Mouse (Mus musculus): ENCODE data around the gene Utp6. TPM values are rescaled to one million over a fixed set of nuclear protein-coding genes. Genes with fewer than 3 reads are reported as not detected.

Gene Utp6
- polyA plus RNA-seq, 1 experiment from 2014 or later = 77.6 TPM

DNA sequence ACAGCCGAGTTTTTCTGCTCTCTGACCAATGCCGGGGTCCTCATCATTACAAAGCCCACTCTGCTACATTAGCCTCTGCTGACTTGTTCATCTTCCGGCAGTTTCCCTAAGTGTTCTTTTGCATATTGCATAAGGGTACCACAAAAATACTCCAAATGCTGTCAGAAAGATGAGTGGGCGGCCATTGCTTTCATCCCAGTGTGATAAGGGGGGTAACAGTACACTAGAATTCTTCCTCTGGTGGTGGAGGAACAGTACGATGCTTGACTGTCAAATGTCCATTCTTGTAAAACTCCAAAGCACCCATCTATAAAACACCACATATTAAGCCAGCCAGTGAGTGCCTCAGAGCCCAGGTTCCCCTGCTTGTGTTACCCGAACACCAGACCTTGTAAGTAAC is 69.9 kb downstream of the Utp6 start:
- no peak overlapping the region for H3K27ac ChIP-seq
- no peaks in the 10 kb centered on the region for H3K9me3 ChIP-seq
- H3K9ac ChIP-seq = no peak overlapping the region
- H3K4me3 ChIP-seq (replicated peaks) = no peak overlapping the region
- no peak overlapping the region for H3K4me2 ChIP-seq
- ATAC-seq (ENCODE audit: low FRiP score) = no peak
- H3K4me1 ChIP-seq = no peaks in the 10 kb centered on the region
- H3K27me3 ChIP-seq = no peaks in the 10 kb centered on the region
- no peaks in the 10 kb centered on the region for H3K36me3 ChIP-seq (replicated peaks)
- 90% methylated on average over 6 of the region's 6 CpGs for WGBS

GRCm38 (mm10) chr11:79890822-79891221 is 71.4 kb downstream of the Utp6 start:
- Histone ChIP-seq H3K4me3 (replicated peaks) (no peak overlapping the region), H3K27ac (no peak overlapping the region), H3K4me1 (no peaks in the 10 kb centered on the region), H3K27me3 (no peaks in the 10 kb centered on the region), H3K9ac (no peak overlapping the region), H3K36me3 (replicated peaks) (no peaks in the 10 kb centered on the region), H3K9me3 (no peaks in the 10 kb centered on the region), H3K4me2 (no peak overlapping the region)
- 90% methylated on average over 2 of the region's 2 CpGs for WGBS
- ATAC-seq (ENCODE audit: low FRiP score) = no peak

DNA sequence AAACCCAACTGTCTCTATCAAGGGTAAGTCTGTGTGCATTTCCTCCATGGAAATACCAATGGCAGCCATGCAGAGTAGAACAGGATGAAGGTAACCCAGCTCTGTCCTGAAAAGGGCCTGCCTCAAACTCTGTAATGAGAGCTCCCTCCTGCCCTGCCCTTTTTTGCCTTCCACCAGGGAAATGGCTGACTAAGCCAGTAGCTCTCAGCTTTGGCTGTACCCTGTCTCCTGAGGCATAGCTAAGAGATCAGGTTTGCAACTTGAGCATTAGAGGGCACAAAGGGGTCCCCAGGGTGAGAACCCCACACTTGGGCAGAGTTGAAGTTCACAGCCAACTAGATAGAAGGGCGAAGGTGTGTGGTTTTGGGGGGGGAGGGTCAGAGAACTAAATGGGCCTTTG is 75.2 kb downstream of the Utp6 start:
- no peaks in the 10 kb centered on the region for H3K36me3 ChIP-seq (replicated peaks)
- H3K4me2 ChIP-seq = no peak overlapping the region
- no peak overlapping the region for H3K27ac ChIP-seq
- H3K4me1 ChIP-seq = no peaks in the 10 kb centered on the region
- H3K4me3 ChIP-seq (replicated peaks) = no peak overlapping the region
- H3K9me3 ChIP-seq = no peaks in the 10 kb centered on the region
- H3K27me3 ChIP-seq = no peaks in the 10 kb centered on the region
- no peak for ATAC-seq (ENCODE audit: low FRiP score)
- WGBS = 76% methylated on average over 1 of the region's 1 CpGs
- no peak overlapping the region for H3K9ac ChIP-seq

- Histone ChIP-seq H3K27ac (no peak overlapping the region), H3K9me3 (no peaks in the 10 kb centered on the region), H3K4me3 (replicated peaks) (no peak overlapping the region), H3K36me3 (replicated peaks) (no peaks in the 10 kb centered on the region), H3K27me3 (no peaks in the 10 kb centered on the region), H3K4me1 (no peaks in the 10 kb centered on the region), H3K9ac (no peak overlapping the region), H3K4me2 (no peak overlapping the region)
- WGBS = 97% methylated on average over 1 of the region's 1 CpGs
- no peak for ATAC-seq (ENCODE audit: low FRiP score)
Observed at GRCm38 (mm10) chr11:79886395-79886794, 75.8 kb downstream of the Utp6 start.

- no peak for ATAC-seq (ENCODE audit: low FRiP score)
- H3K4me1 ChIP-seq = no peaks in the 10 kb centered on the region
- 88% methylated on average over 13 of the region's 13 CpGs for WGBS
Observed at GRCm38 (mm10) chr11:79885713-79886393, 76.3 kb downstream of the Utp6 start.

DNA sequence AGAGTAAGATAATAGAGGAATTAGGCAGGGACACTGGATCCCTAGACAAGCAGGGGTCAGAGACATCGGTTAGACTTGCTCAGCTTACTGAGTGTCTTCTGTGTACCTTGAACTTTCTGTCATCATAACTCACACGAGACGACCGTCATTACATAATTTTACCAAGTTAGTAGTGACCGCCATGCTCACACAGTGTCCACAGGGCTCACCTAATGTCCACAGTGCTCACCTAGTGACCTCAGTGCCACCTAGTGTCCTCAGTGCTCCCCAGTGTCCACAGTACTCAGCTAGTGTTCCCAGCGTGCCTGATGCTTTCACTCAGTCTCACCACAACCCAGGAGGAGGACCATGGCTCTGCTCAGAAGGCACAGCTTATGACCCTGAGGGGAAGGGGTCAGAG is 77.4 kb downstream of the Utp6 start:
- Histone ChIP-seq H3K4me2 (no peak overlapping the region), H3K4me1 (no peaks in the 10 kb centered on the region), H3K36me3 (replicated peaks) (no peaks in the 10 kb centered on the region), H3K27me3 (no peaks in the 10 kb centered on the region), H3K4me3 (replicated peaks) (no peak overlapping the region), H3K9me3 (no peaks in the 10 kb centered on the region), H3K27ac (no peak overlapping the region), H3K9ac (no peak overlapping the region)
- ATAC-seq (ENCODE audit: low FRiP score) = no peak
- WGBS = 86% methylated on average over 6 of the region's 6 CpGs

More at GRCm38 (mm10) chr11:79885713-79886393, 76.3 kb downstream of the Utp6 start:
- Histone ChIP-seq H3K27me3 (no peaks in the 10 kb centered on the region), H3K4me3 (replicated peaks) (no peak overlapping the region), H3K27ac (no peak overlapping the region), H3K9me3 (no peaks in the 10 kb centered on the region), H3K36me3 (replicated peaks) (no peaks in the 10 kb centered on the region), H3K4me2 (no peak overlapping the region), H3K9ac (no peak overlapping the region)

Other genes with a start within 250 kb of the Utp6 start
- 40.3 and 46.3 TPM in 2 replicates for gene Suz12, start 30.7 kb upstream of the Utp6 start, polyA plus RNA-seq (2016; fragmentation: Nextera tagmentation; extraction: Ambion mirVana)
- gene Crlf3, start 118.6 kb upstream of the Utp6 start, polyA plus RNA-seq (2016; fragmentation: Nextera tagmentation; extraction: Ambion mirVana) = 30.9 and 33.9 TPM in 2 replicates
- 19.5 and 20.1 TPM in 2 replicates for gene Atad5, start 127.0 kb upstream of the Utp6 start, polyA plus RNA-seq (2016; fragmentation: Nextera tagmentation; extraction: Ambion mirVana)
- 27.8 and 30.4 TPM in 2 replicates for gene Tefm, start 179.8 kb upstream of the Utp6 start, polyA plus RNA-seq (2016; fragmentation: Nextera tagmentation; extraction: Ambion mirVana)
- 1.4 and 1.7 TPM in 2 replicates for gene Adap2, start 191.7 kb upstream of the Utp6 start, polyA plus RNA-seq (2016; fragmentation: Nextera tagmentation; extraction: Ambion mirVana)
- 2.8 and 2.9 TPM in 2 replicates for gene Rnf135, start 221.5 kb upstream of the Utp6 start, polyA plus RNA-seq (2016; fragmentation: Nextera tagmentation; extraction: Ambion mirVana)
- gene Rhot1, start 246.6 kb upstream of the Utp6 start, polyA plus RNA-seq (2016; fragmentation: Nextera tagmentation; extraction: Ambion mirVana) = 61.9 and 65.5 TPM in 2 replicates